Mouse (Mus musculus) olfactory bulb, adult 2 months (tissue): ENCODE data around the gene Ppp4r3b. TPM values are rescaled to one million over a fixed set of nuclear protein-coding genes. Genes with fewer than 3 reads are reported as not detected.

Experiments used
- H3K27ac ChIP-seq: fragments of 200-500 bp; 2 replicates; pipeline ENCODE4 v1.5.1; 2012; ENCODE audit warnings: low read depth, low read length; ENCODE audit not compliant: insufficient read depth
- H3K4me1 ChIP-seq: fragments of 200-500 bp; 2 replicates; pipeline ENCODE4 v1.6.1; 2012; ENCODE audit warnings: low read length; ENCODE audit not compliant: control insufficient read depth, insufficient read depth
- H3K4me3 ChIP-seq: fragments of 200-500 bp; 2 replicates; pipeline ENCODE4 v1.5.1; 2012; ENCODE audit warnings: mild to moderate bottlenecking, low read depth, low read length, moderate library complexity; ENCODE audit not compliant: insufficient read depth
- CTCF ChIP-seq: fragments of 200-500 bp; IDR thresholded peaks from 2 replicates; pipeline ENCODE4 v1.5.1; 2012; ENCODE audit warnings: low read depth, mild to moderate bottlenecking, low read length, moderate library complexity; ENCODE audit not compliant: insufficient read depth
- POLR2A ChIP-seq: fragments of 200-500 bp; IDR thresholded peaks from 2 replicates; pipeline ENCODE4 v1.6.1; 2012; ENCODE audit warnings: mild to moderate bottlenecking, low read depth, low read length, moderate library complexity; ENCODE audit not compliant: insufficient read depth
- WGBS: fragments of 180-500 bp; shearing (Covaris S2); methylation state at CpG from one replicate; pipeline ENCODE4 v1.1.7; 2018; 5-methylcytosine and 5-hydroxymethylcytosine counted together
- polyA plus RNA-seq: library from polyadenylated mRNA; stranded (reverse); fragments of >200 nt; gene quantifications from 2 replicates; pipeline ENCODE4 v1.2.4, GENCODE M21; 2012; ENCODE audit warnings: low replicate concordance; ENCODE audit not compliant: missing spikeins, insufficient read depth, insufficient read length

Ppp4r3b gene
- polyA plus RNA-seq, 1 experiment = not detected

- Histone ChIP-seq H3K27ac (no peak overlapping the region), H3K4me1 (peaks cover 2% of the 10 kb centered on the region; the same call in 1 of the 2 replicates), H3K4me3 (no peak overlapping the region)
- TF ChIP-seq CTCF = no peak
- 93% methylated on average over 2 of the region's 2 CpGs for WGBS
These were observed 56.3 kb downstream of the Ppp4r3b start for GRCm38 (mm10) chr11:29228957-29229356.

GRCm38 (mm10) chr11:29233569-29233968, 60.9 kb downstream of the Ppp4r3b start:
- no peaks in the 10 kb centered on the region for H3K4me1 ChIP-seq
- TF ChIP-seq CTCF (no peak), POLR2A (no peak)
- WGBS = 80% methylated on average over 1 of the region's 1 CpGs
- H3K4me3 ChIP-seq = no peak overlapping the region
- no peak overlapping the region for H3K27ac ChIP-seq

- Histone ChIP-seq H3K27ac (no peak overlapping the region), H3K4me1 (no peaks in the 10 kb centered on the region), H3K4me3 (no peak overlapping the region)
- TF ChIP-seq POLR2A (no peak), CTCF (no peak)
These were observed 64.7 kb downstream of the Ppp4r3b start for GRCm38 (mm10) chr11:29237364-29237763.

- TF ChIP-seq CTCF = no peak
- TF ChIP-seq POLR2A = no peak
- Histone ChIP-seq H3K4me1 (no peaks in the 10 kb centered on the region), H3K27ac (no peak overlapping the region), H3K4me3 (no peak overlapping the region)
These were observed 65.4 kb downstream of the Ppp4r3b start for GRCm38 (mm10) chr11:29238047-29238446.

GRCm38 (mm10) chr11:29238551-29238950, 65.9 kb downstream of the Ppp4r3b start:
- no peak overlapping the region for H3K4me3 ChIP-seq
- H3K4me1 ChIP-seq = peaks cover 2% of the 10 kb centered on the region; the same call in 1 of the 2 replicates
- TF ChIP-seq POLR2A (no peak), CTCF (no peak)
- WGBS = 88% methylated on average over 3 of the region's 3 CpGs
- no peak overlapping the region for H3K27ac ChIP-seq

- 98% methylated on average over 1 of the region's 1 CpGs for WGBS
- no peak overlapping the region for H3K27ac ChIP-seq
- no peak overlapping the region for H3K4me3 ChIP-seq
- TF ChIP-seq POLR2A = no peak
- TF ChIP-seq CTCF = no peak
- H3K4me1 ChIP-seq = peaks cover 4% of the 10 kb centered on the region; the same call in 1 of the 2 replicates
These were observed 66.7 kb downstream of the Ppp4r3b start for GRCm38 (mm10) chr11:29239353-29239752.

GRCm38 (mm10) chr11:29241961-29242360, 69.3 kb downstream of the Ppp4r3b start:
- Histone ChIP-seq H3K27ac (no peak overlapping the region), H3K4me3 (no peak overlapping the region), H3K4me1 (peaks cover 4% of the 10 kb centered on the region; the same call in 1 of the 2 replicates)
- TF ChIP-seq POLR2A (no peak), CTCF (no peak)
- WGBS = 49% methylated on average over 4 of the region's 4 CpGs

GRCm38 (mm10) chr11:29245988-29246387, 73.3 kb downstream of the Ppp4r3b start:
- Histone ChIP-seq H3K27ac (no peak overlapping the region), H3K4me3 (no peak overlapping the region), H3K4me1 (peaks cover 4% of the 10 kb centered on the region; the same call in 1 of the 2 replicates)
- TF ChIP-seq CTCF (no peak), POLR2A (no peak)
- 16% methylated on average over 4 of the region's 4 CpGs for WGBS

GRCm38 (mm10) chr11:29246883-29247650, 74.4 kb downstream of the Ppp4r3b start, which contains the start of gene Cfap36:
TSS of gene Cfap36 (minus strand) at chr11:29247409.
- under 1% methylated on average over 53 of the region's 53 CpGs for WGBS
- Histone ChIP-seq H3K27ac (peak within 1 kb of the TSS; percentile 31), H3K4me3 (peak within 1 kb of the TSS; percentile 72), H3K4me1 (peaks cover 4% of the 10 kb centered on the region; the same call in 1 of the 2 replicates)
- peak; percentile 50; the same call in 1 of the 2 replicates for TF ChIP-seq POLR2A
- TF ChIP-seq CTCF = no peak
